Mouse (Mus musculus) gastrocnemius, adult 18-20 months (tissue): Measurements from ENCODE around the gene Ecsit. TPM values are rescaled to one million over a fixed set of nuclear protein-coding genes. Genes with fewer than 3 reads are reported as not detected.
"Not testable (repeated sequence)": the region's sequence is repeated elsewhere in the genome, so short reads cannot be mapped to it uniquely, and the experiment has no call there.

Experiments used
- DNase-seq: peaks from one replicate; pipeline ENCODE4 v3.0.0; 2021; ENCODE audit warnings: low spot score
- total RNA-seq, 2 experiments: library from RNA; stranded (reverse); gene quantifications; 2 replicates each; pipeline ENCODE4 v1.2.3; 2021

Ecsit gene
- total RNA-seq, 2 experiments from 2014 or later, result 89.2 to 92.1 TPM

GRCm38 (mm10) chr9:22092746-22093145 lies 7.5 kb upstream of the Ecsit start:
- no peak for DNase-seq

DNA sequence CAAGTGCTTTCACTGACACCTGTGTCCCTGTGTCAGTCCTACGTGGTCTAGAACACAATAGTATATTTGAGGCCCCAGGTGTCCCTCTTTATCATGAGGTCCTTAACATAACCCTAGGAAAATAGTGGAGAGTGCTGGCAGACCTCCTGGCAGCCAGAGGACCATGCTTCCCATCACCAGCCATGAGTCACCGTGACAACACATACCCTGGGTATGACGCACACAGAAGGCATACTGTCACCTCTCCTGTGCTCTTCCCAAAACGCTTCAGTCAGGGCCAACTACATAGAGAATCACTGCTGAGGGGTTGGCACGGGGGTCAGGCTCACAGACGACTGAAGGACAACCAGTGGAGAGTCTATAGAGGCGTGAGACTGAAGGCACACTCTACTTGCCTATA lies 4.7 kb upstream of the Ecsit start:
- DNase-seq, result no peak

DNA sequence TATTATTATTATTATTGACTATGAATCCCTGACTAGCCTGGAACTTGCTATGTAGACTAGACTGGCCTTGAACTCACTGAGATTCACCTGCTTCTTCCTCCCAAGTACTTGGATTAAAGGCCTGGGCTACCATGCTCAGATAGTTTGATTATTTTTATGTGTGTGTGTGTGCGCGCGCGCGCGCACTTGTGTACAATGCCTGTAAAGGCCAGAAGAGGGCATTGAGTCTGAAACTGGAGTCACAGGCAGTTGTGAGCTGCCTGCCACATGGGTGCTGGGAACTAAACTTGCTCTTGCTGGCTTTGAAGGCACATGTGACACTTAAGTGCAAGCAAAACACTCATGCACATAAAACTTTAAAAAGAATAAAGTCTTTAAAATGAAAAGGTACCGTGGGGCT lies 4.0 kb upstream of the Ecsit start:
- DNase-seq, result no peak

- no peak for DNase-seq
Observed at GRCm38 (mm10) chr9:22087034-22087618, 1.9 kb upstream of the Ecsit start.

DNA sequence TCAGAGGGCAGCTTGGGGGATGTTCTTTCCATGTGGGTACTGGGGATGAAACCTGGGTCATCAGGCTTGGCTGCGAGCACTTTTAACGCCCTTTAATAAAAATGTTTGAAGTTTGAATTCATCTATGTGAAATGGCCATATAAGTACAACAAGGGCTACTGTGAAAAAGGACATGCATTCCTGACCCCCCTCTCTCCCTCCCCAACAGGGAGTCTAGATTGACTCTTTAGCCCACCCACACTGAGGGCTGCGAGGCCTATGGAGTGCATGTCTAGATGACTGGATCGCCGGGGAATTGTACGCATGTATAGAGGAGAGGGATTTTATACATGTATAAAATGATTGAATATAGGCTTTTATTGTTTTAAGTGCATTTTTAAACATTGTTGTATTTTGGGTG lies 774 bp upstream of the Ecsit start:
- no peak for DNase-seq

DNA sequence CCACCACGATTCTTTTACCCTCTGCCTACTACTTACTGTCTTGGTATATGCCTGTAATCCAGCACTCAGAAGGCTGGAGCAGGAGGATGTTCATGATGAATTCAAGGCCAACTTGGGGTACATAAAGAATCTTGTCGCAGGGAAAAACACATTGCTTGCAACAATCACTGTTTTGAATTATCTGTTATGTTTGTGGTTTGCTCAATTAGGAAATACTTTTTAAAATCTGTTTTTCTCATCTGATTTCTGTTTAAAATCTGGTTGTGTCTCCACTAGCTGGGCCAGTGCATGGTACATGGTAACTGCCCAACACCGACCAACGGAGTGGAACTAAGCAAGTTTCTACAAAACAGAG lies 594 bp downstream of the Ecsit start:
- DNase-seq, result no peak

DNA sequence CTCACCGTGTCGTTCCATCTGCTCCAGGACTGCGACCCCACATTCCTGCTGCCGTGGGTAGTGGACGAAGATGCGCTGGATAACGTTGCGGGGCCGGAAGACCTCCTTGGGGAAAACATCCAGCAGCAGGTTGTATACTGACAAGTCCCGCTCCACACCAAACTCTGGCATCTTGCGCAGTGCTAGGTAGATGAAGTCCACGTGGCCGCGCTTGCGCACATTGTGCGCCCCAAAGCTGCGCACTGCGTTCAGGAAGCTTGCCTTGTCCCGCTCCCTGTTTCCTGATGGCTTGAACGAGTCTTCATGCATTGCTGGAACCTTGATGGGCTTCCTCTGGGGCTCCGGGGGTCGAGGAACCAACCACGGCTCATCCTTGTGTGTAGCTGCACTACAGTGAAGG lies 9.0 kb downstream of the Ecsit start:
- no peak for DNase-seq

- DNase-seq, result not testable (repeated sequence)
Observed at GRCm38 (mm10) chr9:22075778-22076177, 9.5 kb downstream of the Ecsit start.

DNA sequence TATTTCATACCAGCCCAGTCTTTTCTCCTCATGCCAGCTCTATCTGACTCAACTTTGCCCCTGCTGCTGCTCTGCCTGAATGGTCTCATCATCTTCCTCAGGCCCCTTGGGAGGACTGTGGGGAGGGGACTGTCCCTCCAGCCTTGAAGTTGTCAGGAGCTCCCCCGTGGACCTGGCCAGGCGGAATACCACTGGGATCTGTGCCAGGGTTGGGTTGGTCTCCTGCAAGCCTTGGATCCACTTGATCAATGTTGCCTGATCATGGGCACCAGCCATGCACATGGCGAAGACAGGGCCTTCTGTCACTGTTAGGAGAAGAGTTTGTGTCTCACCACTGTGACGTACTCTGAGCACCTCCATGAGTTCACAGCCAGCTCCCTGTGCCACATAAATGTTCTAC lies 13.0 kb downstream of the Ecsit start:
- no peak for DNase-seq

- peak; percentile 95 for DNase-seq
Observed at GRCm38 (mm10) chr9:22070791-22071573, 14.3 kb downstream of the Ecsit start, which contains the start of the genes Gm49318 and Zfp653. Gene Gm49318 (minus strand): TSS chr9:22071259. Gene Zfp653 (minus strand): TSS chr9:22071376.

- DNase-seq, result no peak
Observed at GRCm38 (mm10) chr9:22069881-22070553, 15.2 kb downstream of the Ecsit start.

DNA sequence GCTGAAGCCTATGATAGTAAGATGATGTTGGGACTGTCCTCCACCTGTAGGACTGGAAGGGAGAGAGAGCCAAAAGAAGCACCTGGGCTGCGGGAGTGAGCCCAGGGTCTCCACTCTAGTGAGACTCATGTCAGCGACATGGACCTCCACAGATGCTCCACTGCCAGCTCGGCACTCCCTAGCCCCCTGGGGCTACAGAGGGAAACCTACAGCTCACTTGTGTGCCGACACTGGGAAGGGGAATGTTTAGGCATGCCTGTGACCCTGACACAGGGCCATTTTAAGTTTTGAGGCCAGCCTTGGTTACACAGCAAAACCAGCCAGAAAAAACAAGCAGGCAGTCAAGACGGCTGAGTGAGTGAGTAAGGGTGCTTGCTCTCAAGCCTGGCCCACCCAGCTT lies 18.0 kb downstream of the Ecsit start:
- no peak for DNase-seq

DNA sequence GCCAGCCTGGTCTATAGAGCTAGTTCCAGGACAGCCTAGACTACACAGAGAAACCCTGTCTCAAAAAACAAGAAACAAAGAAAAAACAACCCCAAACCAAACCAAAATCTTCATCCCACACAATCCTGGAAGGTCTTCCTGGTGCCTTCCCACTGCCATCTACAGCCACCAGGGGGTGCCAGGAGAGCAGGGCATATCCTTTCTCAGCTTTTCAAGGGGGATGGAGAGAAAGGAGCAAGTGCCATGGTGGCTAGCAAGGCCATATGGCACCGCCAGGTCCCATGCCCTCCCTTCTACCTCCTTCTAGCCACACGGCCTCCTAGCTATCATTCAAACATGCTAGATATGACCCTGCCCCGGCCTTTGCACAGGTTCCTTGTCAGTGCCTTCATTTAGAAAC lies 18.8 kb downstream of the Ecsit start:
- peak; percentile 32 for DNase-seq

- DNase-seq, result no peak
Observed at GRCm38 (mm10) chr9:22065642-22066041, 19.6 kb downstream of the Ecsit start.

DNA sequence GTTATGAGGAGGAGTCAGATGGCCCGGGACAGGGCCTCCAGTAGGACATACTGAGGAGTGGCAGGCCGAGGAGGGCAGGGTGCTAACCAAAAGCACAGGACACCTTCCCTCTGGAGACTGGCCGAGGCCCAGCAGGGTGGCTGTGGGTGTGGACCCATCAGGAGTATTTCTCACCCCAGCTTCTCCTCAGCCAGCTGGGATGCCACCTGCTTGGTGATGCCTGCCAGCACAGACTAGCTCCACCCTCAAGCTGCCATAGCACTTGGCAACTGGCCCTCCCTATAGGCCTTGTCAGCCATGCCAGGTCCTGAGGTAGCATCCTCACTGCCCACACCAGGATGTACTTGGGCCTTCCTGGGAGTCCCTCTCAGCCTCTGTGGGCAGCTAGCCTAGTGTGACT lies 20.9 kb downstream of the Ecsit start:
- DNase-seq, result no peak

- no peak for DNase-seq
Observed at GRCm38 (mm10) chr9:22061339-22061738, 23.9 kb downstream of the Ecsit start.

GRCm38 (mm10) chr9:22058011-22058424 lies 27.2 kb downstream of the Ecsit start:
- DNase-seq, result no peak

GRCm38 (mm10) chr9:22057031-22057517 lies 28.2 kb downstream of the Ecsit start:
- no peak for DNase-seq

DNA sequence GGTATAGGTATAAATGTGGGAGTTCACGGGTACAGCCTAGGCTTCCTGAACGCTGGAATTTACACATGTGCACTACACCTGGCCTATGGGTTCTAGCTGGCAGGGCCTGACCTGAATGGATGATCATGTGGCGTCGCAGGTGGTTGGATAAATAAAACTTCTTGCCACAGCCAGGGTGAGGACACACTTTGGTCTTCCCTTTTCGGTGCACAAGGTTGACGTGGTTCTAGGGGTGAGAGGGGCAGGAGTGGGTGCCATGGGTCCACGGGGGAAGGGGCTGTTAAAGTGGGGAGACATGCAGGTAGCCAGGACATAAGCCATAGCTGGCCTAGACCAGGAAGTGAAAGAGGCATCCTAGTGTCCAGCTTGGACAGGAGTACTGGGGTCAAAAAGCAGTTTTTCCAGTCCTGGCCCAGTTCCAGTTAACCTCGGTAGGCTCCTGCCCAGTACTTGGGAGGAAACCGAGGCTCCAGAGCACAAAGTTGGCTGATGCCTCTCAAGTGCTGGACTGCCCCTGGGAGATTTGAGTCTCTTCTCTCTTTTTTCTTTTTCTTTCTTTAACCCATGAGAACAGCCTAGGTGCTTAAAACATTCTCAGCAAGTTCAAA lies 28.8 kb downstream of the Ecsit start:
- DNase-seq, result no peak

DNA sequence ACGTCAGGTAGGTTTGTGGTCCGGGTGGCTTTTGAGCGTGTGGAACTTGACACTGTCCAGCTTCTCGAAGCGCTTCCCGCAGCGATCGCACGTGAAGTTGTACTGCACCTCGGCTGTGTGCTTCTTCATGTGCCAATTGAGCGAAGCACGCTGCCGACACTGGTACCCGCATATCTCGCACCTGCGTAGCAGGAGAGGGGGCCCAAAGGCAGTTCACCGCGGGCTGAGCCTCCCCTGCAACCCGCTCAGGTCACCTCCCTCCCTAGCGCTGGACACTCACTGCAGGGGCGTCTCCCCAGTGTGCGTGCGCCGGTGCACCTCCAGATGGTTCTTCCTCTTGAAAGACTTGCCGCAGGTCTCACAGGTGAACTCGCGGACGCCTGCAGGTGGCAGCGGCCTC lies 29.5 kb downstream of the Ecsit start:
- no peak for DNase-seq

DNA sequence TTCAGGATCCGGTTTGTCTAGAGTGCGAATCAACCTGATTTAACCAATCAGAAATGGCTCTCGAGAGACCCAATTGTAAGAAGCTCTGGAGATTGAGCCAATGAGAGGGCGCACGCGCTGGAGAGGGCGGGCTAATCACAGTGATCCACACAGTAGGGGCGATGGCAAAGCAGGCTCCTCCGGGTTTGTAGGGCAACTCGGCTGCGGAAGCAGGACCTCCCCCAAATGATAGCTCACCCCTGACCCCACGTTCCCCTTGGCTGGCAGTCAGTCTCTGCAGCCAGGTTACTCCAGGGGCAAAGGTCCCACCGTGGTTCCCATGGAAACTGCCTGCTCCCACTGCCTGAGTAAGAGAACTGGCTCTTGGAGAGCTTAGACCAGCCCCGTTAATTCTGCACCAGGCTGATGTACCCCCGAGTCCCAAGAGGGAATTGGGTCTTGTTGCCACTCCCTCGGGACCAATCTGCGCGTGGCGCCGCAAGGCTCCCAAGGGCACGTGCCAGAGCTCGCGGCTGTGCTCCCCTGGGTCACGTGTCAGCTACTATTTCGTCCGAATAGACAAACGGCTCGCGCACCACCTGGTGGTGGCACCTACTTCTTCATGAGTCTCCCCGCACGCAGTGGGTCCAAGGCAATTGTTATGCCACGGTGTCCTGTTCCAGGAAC lies 30.7 kb downstream of the Ecsit start:
- DNase-seq, result peak; percentile 47

DNA sequence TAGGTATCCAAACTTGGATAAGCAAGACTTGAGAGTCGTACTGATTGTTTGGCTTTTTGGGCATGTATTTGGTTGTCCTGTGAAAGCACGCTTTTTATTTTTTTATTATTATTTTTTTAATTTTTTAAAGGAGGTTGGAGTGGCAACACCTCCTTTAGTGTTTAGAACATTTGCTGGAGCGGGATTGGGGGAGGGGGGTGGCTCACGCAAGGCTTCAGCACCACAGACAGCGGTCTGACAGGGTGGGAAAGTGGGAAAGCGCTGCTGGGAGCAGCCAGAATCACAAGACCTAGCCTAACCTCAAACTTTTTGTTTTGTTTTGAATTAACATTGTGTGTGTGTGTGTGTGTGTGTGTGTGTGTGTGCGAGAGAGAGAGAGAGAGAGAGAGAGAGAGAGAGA lies 31.6 kb downstream of the Ecsit start:
- no peak for DNase-seq
